Mouse (Mus musculus): ENCODE data around the gene Rfxank. TPM values are rescaled to one million over a fixed set of nuclear protein-coding genes. Genes with fewer than 3 reads are reported as not detected.
A peak's percentile ranks its signal among the peaks of the same experiment; 100 is the strongest.

Rfxank gene
- polyA plus RNA-seq, 1 experiment, result 1.8 TPM

GRCm38 (mm10) chr8:70172043-70172681 is 33.2 kb upstream of the Rfxank start, which contains the start of gene Tmem161a:
Gene Tmem161a (plus strand): TSS chr8:70172356.
- Histone ChIP-seq H3K9me3 (ENCODE audit: control insufficient read depth, low read length) (no peaks in the 10 kb centered on the region), H3K4me1 (ENCODE audit: control insufficient read depth) (peaks cover 53% of the 10 kb centered on the region), H3K4me3 (replicated peaks) (peak within 1 kb of the TSS; percentile 80), H3K27me3 (ENCODE audit: control insufficient read depth) (peaks cover 3% of the 10 kb centered on the region), H3K36me3 (ENCODE audit: control insufficient read depth) (peaks cover 24% of the 10 kb centered on the region)
- TF ChIP-seq TAL1 (IDR thresholded peaks at IDR 0.05; ENCODE audit: low read length) (no peak), GATA1 (IDR thresholded peaks at IDR 0.05; ENCODE audit: low read length) (no peak)

GRCm38 (mm10) chr8:70171240-70171639 is 32.3 kb upstream of the Rfxank start:
- peaks cover 58% of the 10 kb centered on the region for H3K4me1 ChIP-seq (ENCODE audit: control insufficient read depth)
- H3K36me3 ChIP-seq (ENCODE audit: control insufficient read depth), result peaks cover 15% of the 10 kb centered on the region
- no peak for TF ChIP-seq TAL1 (IDR thresholded peaks at IDR 0.05; ENCODE audit: low read length)
- no peak for TF ChIP-seq GATA1 (IDR thresholded peaks at IDR 0.05; ENCODE audit: low read length)
- H3K4me3 ChIP-seq (replicated peaks), result no peak overlapping the region
- H3K27me3 ChIP-seq (ENCODE audit: control insufficient read depth), result peaks cover 11% of the 10 kb centered on the region
- no peaks in the 10 kb centered on the region for H3K9me3 ChIP-seq (ENCODE audit: control insufficient read depth, low read length)

- H3K4me3 ChIP-seq (replicated peaks), result no peak overlapping the region
- no peaks in the 10 kb centered on the region for H3K9me3 ChIP-seq (ENCODE audit: control insufficient read depth, low read length)
- peaks cover 16% of the 10 kb centered on the region for H3K27me3 ChIP-seq (ENCODE audit: control insufficient read depth)
- H3K4me1 ChIP-seq (ENCODE audit: control insufficient read depth), result peaks cover 58% of the 10 kb centered on the region
- peaks cover 13% of the 10 kb centered on the region for H3K36me3 ChIP-seq (ENCODE audit: control insufficient read depth)
- no peak for TF ChIP-seq TAL1 (IDR thresholded peaks at IDR 0.05; ENCODE audit: low read length)
- TF ChIP-seq GATA1 (IDR thresholded peaks at IDR 0.05; ENCODE audit: low read length), result no peak
These were observed 31.8 kb upstream of the Rfxank start for GRCm38 (mm10) chr8:70170748-70171147.

- no peaks in the 10 kb centered on the region for H3K9me3 ChIP-seq (ENCODE audit: control insufficient read depth, low read length)
- H3K4me1 ChIP-seq (ENCODE audit: control insufficient read depth), result peaks cover 58% of the 10 kb centered on the region
- H3K27me3 ChIP-seq (ENCODE audit: control insufficient read depth), result peaks cover 22% of the 10 kb centered on the region
- peaks cover 10% of the 10 kb centered on the region for H3K36me3 ChIP-seq (ENCODE audit: control insufficient read depth)
- no peak for TF ChIP-seq TAL1 (IDR thresholded peaks at IDR 0.05; ENCODE audit: low read length)
- no peak for TF ChIP-seq GATA1 (IDR thresholded peaks at IDR 0.05; ENCODE audit: low read length)
- no peak overlapping the region for H3K4me3 ChIP-seq (replicated peaks)
These were observed 31.2 kb upstream of the Rfxank start for GRCm38 (mm10) chr8:70170116-70170515.

- H3K4me1 ChIP-seq (ENCODE audit: control insufficient read depth), result peaks cover 30% of the 10 kb centered on the region
- peaks cover 40% of the 10 kb centered on the region for H3K27me3 ChIP-seq (ENCODE audit: control insufficient read depth)
- H3K36me3 ChIP-seq (ENCODE audit: control insufficient read depth), result no peaks in the 10 kb centered on the region
- no peak overlapping the region for H3K4me3 ChIP-seq (replicated peaks)
- TF ChIP-seq TAL1 (IDR thresholded peaks at IDR 0.05; ENCODE audit: low read length) (no peak), GATA1 (IDR thresholded peaks at IDR 0.05; ENCODE audit: low read length) (no peak)
- no peaks in the 10 kb centered on the region for H3K9me3 ChIP-seq (ENCODE audit: control insufficient read depth, low read length)
These were observed 27.7 kb upstream of the Rfxank start for GRCm38 (mm10) chr8:70166504-70167110.

- H3K9me3 ChIP-seq (ENCODE audit: control insufficient read depth, low read length), result no peaks in the 10 kb centered on the region
- TF ChIP-seq TAL1 (IDR thresholded peaks at IDR 0.05; ENCODE audit: low read length), result no peak
- TF ChIP-seq GATA1 (IDR thresholded peaks at IDR 0.05; ENCODE audit: low read length), result no peak
- peaks cover 19% of the 10 kb centered on the region for H3K4me1 ChIP-seq (ENCODE audit: control insufficient read depth)
- H3K4me3 ChIP-seq (replicated peaks), result no peak overlapping the region
- H3K27me3 ChIP-seq (ENCODE audit: control insufficient read depth), result peaks cover 68% of the 10 kb centered on the region
- no peaks in the 10 kb centered on the region for H3K36me3 ChIP-seq (ENCODE audit: control insufficient read depth)
These were observed 24.4 kb upstream of the Rfxank start for GRCm38 (mm10) chr8:70163316-70163715.

- Histone ChIP-seq H3K36me3 (ENCODE audit: control insufficient read depth) (no peaks in the 10 kb centered on the region), H3K27me3 (ENCODE audit: control insufficient read depth) (peaks cover 67% of the 10 kb centered on the region), H3K9me3 (ENCODE audit: control insufficient read depth, low read length) (no peaks in the 10 kb centered on the region), H3K4me3 (replicated peaks) (no peak overlapping the region), H3K4me1 (ENCODE audit: control insufficient read depth) (peaks cover 13% of the 10 kb centered on the region)
- TF ChIP-seq GATA1 (IDR thresholded peaks at IDR 0.05; ENCODE audit: low read length), result no peak
- TF ChIP-seq TAL1 (IDR thresholded peaks at IDR 0.05; ENCODE audit: low read length), result no peak
These were observed 21.1 kb upstream of the Rfxank start for GRCm38 (mm10) chr8:70160015-70160414.

GRCm38 (mm10) chr8:70159211-70159610 is 20.3 kb upstream of the Rfxank start:
- Histone ChIP-seq H3K4me3 (replicated peaks) (no peak overlapping the region), H3K36me3 (ENCODE audit: control insufficient read depth) (no peaks in the 10 kb centered on the region), H3K9me3 (ENCODE audit: control insufficient read depth, low read length) (no peaks in the 10 kb centered on the region), H3K4me1 (ENCODE audit: control insufficient read depth) (peaks cover 12% of the 10 kb centered on the region), H3K27me3 (ENCODE audit: control insufficient read depth) (peaks cover 67% of the 10 kb centered on the region)
- TF ChIP-seq GATA1 (IDR thresholded peaks at IDR 0.05; ENCODE audit: low read length), result no peak
- TF ChIP-seq TAL1 (IDR thresholded peaks at IDR 0.05; ENCODE audit: low read length), result no peak

- no peak for TF ChIP-seq TAL1 (IDR thresholded peaks at IDR 0.05; ENCODE audit: low read length)
- no peak for TF ChIP-seq GATA1 (IDR thresholded peaks at IDR 0.05; ENCODE audit: low read length)
- peaks cover 62% of the 10 kb centered on the region for H3K27me3 ChIP-seq (ENCODE audit: control insufficient read depth)
- H3K36me3 ChIP-seq (ENCODE audit: control insufficient read depth), result no peaks in the 10 kb centered on the region
- no peaks in the 10 kb centered on the region for H3K9me3 ChIP-seq (ENCODE audit: control insufficient read depth, low read length)
- peak overlapping the region; percentile 65 for H3K4me3 ChIP-seq (replicated peaks)
- H3K4me1 ChIP-seq (ENCODE audit: control insufficient read depth), result peaks cover 12% of the 10 kb centered on the region
These were observed 19.3 kb upstream of the Rfxank start for GRCm38 (mm10) chr8:70158069-70158853.
